Mouse (Mus musculus) midbrain, embryonic 10.5 days (tissue): ENCODE data around the gene Tm9sf1. TPM values are rescaled to one million over a fixed set of nuclear protein-coding genes. Genes with fewer than 3 reads are reported as not detected.
A peak's percentile ranks its signal among the peaks of the same experiment; 100 is the strongest.

Experiments used
- DNase-seq: peaks from one replicate; pipeline ENCODE4 v3.0.0-alpha.2; 2017; ENCODE audit warnings: low spot score
- H3K27ac ChIP-seq: fragments of 300-500 bp; sonication (generic); replicated peaks from 2 replicates; pipeline ENCODE4 v1.5.1; 2016; ENCODE audit warnings: mild to moderate bottlenecking
- H3K27me3 ChIP-seq: fragments of 300-500 bp; sonication (generic); 2 replicates; pipeline ENCODE4 v1.6.1; 2016; ENCODE audit warnings: low read depth, mild to moderate bottlenecking; ENCODE audit not compliant: poor library complexity, severe bottlenecking
- H3K36me3 ChIP-seq: fragments of 300-500 bp; sonication (generic); 2 replicates; pipeline ENCODE4 v1.6.1; 2016; ENCODE audit warnings: mild to moderate bottlenecking, moderate library complexity
- H3K4me1 ChIP-seq: fragments of 300-500 bp; sonication (generic); 2 replicates; pipeline ENCODE4 v1.6.1; 2016
- H3K4me3 ChIP-seq: fragments of 300-500 bp; sonication (generic); 2 replicates; pipeline ENCODE4 v1.5.1; 2016; ENCODE audit warnings: mild to moderate bottlenecking, moderate library complexity
- H3K9me3 ChIP-seq: fragments of 300-500 bp; sonication (generic); replicated peaks from 2 replicates; pipeline ENCODE4 v1.6.1; 2016; ENCODE audit warnings: mild to moderate bottlenecking
- WGBS: fragments of 180-500 bp; shearing (Covaris S2); methylation state at CpG from one replicate; pipeline ENCODE4 v1.1.7; 2016; 5-methylcytosine and 5-hydroxymethylcytosine counted together
- polyA plus RNA-seq: library from polyadenylated mRNA; unstranded; fragments of >200 nt; fragmentation: Nextera tagmentation; extraction: Ambion mirVana; gene quantifications from 2 replicates; pipeline ENCODE4 v1.2.1, GENCODE M21; 2016

Gene Tm9sf1
- 74.7 and 77.1 TPM in 2 replicates for polyA plus RNA-seq

GRCm38 (mm10) chr14:55643060-55643907 lies at the start of gene Tm9sf1:
Tm9sf1 (minus strand) TSS chr14:55643806.
- Histone ChIP-seq H3K27ac (peak within 1 kb of the TSS; percentile 96), H3K4me1 (peaks cover 28% of the 10 kb centered on the region), H3K27me3 (no peaks in the 10 kb centered on the region), H3K36me3 (peaks cover 54% of the 10 kb centered on the region), H3K9me3 (no peaks in the 10 kb centered on the region), H3K4me3 (peak within 1 kb of the TSS; percentile 98)
- WGBS, result under 1% methylated on average over 89 of the region's 89 CpGs
- DNase-seq, result peak; percentile 89

GRCm38 (mm10) chr14:55689433-55689832 lies 45.8 kb upstream of the Tm9sf1 start:
- no peaks in the 10 kb centered on the region for H3K9me3 ChIP-seq
- H3K27me3 ChIP-seq, result no peaks in the 10 kb centered on the region
- H3K36me3 ChIP-seq, result no peaks in the 10 kb centered on the region
- no peaks in the 10 kb centered on the region for H3K4me1 ChIP-seq
- H3K4me3 ChIP-seq, result no peak overlapping the region
- 86% methylated on average over 10 of the region's 10 CpGs for WGBS
- H3K27ac ChIP-seq, result no peak overlapping the region
- DNase-seq, result no peak

- Histone ChIP-seq H3K9me3 (no peaks in the 10 kb centered on the region), H3K36me3 (peaks cover 34% of the 10 kb centered on the region), H3K27me3 (no peaks in the 10 kb centered on the region), H3K27ac (peak overlapping the region; percentile 93), H3K4me3 (peak overlapping the region; percentile 91), H3K4me1 (peaks cover 16% of the 10 kb centered on the region)
- 15% methylated on average over 3 of the region's 3 CpGs for WGBS
- DNase-seq, result no peak
These were observed 38.5 kb upstream of the Tm9sf1 start for GRCm38 (mm10) chr14:55682118-55682493.

- peaks cover 16% of the 10 kb centered on the region for H3K4me1 ChIP-seq
- H3K4me3 ChIP-seq, result peak within 1 kb of the TSS; percentile 91
- peak within 1 kb of the TSS; percentile 93 for H3K27ac ChIP-seq
- no peaks in the 10 kb centered on the region for H3K27me3 ChIP-seq
- under 1% methylated on average over 66 of the region's 66 CpGs for WGBS
- H3K9me3 ChIP-seq, result no peaks in the 10 kb centered on the region
- peaks cover 41% of the 10 kb centered on the region for H3K36me3 ChIP-seq
- DNase-seq, result peak; percentile 94
These were observed 37.8 kb upstream of the Tm9sf1 start, which contains the start of gene Tinf2 for GRCm38 (mm10) chr14:55681160-55682117. Tinf2 (minus strand) TSS chr14:55681820.

GRCm38 (mm10) chr14:55677615-55678014 lies 34.0 kb upstream of the Tm9sf1 start:
- no peaks in the 10 kb centered on the region for H3K9me3 ChIP-seq
- H3K4me1 ChIP-seq, result peaks cover 24% of the 10 kb centered on the region
- WGBS, result 84% methylated on average over 4 of the region's 4 CpGs
- no peak overlapping the region for H3K27ac ChIP-seq
- H3K4me3 ChIP-seq, result no peak overlapping the region
- H3K27me3 ChIP-seq, result no peaks in the 10 kb centered on the region
- H3K36me3 ChIP-seq, result peaks cover 56% of the 10 kb centered on the region
- no peak for DNase-seq

GRCm38 (mm10) chr14:55672741-55673060 lies 29.1 kb upstream of the Tm9sf1 start:
- peak overlapping the region; percentile 96 for H3K27ac ChIP-seq

GRCm38 (mm10) chr14:55671833-55672740 lies 28.5 kb upstream of the Tm9sf1 start, which contains the start of the genes Gmpr2 and Nedd8:
Gmpr2 (plus strand) TSS chr14:55671941.
Nedd8 (minus strand) TSS chr14:55672124.
- no peaks in the 10 kb centered on the region for H3K27me3 ChIP-seq
- H3K36me3 ChIP-seq, result peaks cover 39% of the 10 kb centered on the region
- peak within 1 kb of the TSS; percentile 82 for H3K4me3 ChIP-seq
- H3K27ac ChIP-seq, result peak within 1 kb of the TSS; percentile 96
- peaks cover 28% of the 10 kb centered on the region for H3K4me1 ChIP-seq
- peak; percentile 92 for DNase-seq
- under 1% methylated on average over 38 of the region's 38 CpGs for WGBS
- H3K9me3 ChIP-seq, result no peaks in the 10 kb centered on the region

More at GRCm38 (mm10) chr14:55672741-55673060, 29.1 kb upstream of the Tm9sf1 start:
- peaks cover 45% of the 10 kb centered on the region for H3K36me3 ChIP-seq
- WGBS, result 82% methylated on average over 7 of the region's 7 CpGs
- no peaks in the 10 kb centered on the region for H3K27me3 ChIP-seq
- no peak for DNase-seq
- H3K9me3 ChIP-seq, result no peaks in the 10 kb centered on the region
- peak overlapping the region; percentile 82 for H3K4me3 ChIP-seq
- H3K4me1 ChIP-seq, result peaks cover 28% of the 10 kb centered on the region

GRCm38 (mm10) chr14:55671486-55671832 lies 27.9 kb upstream of the Tm9sf1 start:
- DNase-seq, result no peak
- Histone ChIP-seq H3K4me3 (peak overlapping the region; percentile 82), H3K4me1 (peaks cover 28% of the 10 kb centered on the region), H3K9me3 (no peaks in the 10 kb centered on the region), H3K36me3 (peaks cover 38% of the 10 kb centered on the region), H3K27ac (peak overlapping the region; percentile 96), H3K27me3 (no peaks in the 10 kb centered on the region)
- under 1% methylated on average over 12 of the region's 12 CpGs for WGBS

- WGBS, result 42% methylated on average over 2 of the region's 2 CpGs
- no peak for DNase-seq
- Histone ChIP-seq H3K27me3 (no peaks in the 10 kb centered on the region), H3K36me3 (peaks cover 52% of the 10 kb centered on the region), H3K9me3 (no peaks in the 10 kb centered on the region), H3K4me1 (peaks cover 16% of the 10 kb centered on the region), H3K27ac (peak overlapping the region; percentile 89; the same call in 1 of the 2 replicates), H3K4me3 (peak overlapping the region; percentile 80)
These were observed 17.0 kb upstream of the Tm9sf1 start for GRCm38 (mm10) chr14:55660636-55661035.

- H3K4me3 ChIP-seq, result peak within 1 kb of the TSS; percentile 80
- no peaks in the 10 kb centered on the region for H3K27me3 ChIP-seq
- peak within 1 kb of the TSS; percentile 89 for H3K27ac ChIP-seq
- under 1% methylated on average over 39 of the region's 39 CpGs for WGBS
- no peaks in the 10 kb centered on the region for H3K9me3 ChIP-seq
- peak; percentile 80 for DNase-seq
- peaks cover 16% of the 10 kb centered on the region for H3K4me1 ChIP-seq
- peaks cover 50% of the 10 kb centered on the region for H3K36me3 ChIP-seq
These were observed 16.5 kb upstream of the Tm9sf1 start, which contains the start of gene Mdp1 for GRCm38 (mm10) chr14:55659960-55660573. Mdp1 (minus strand) TSS chr14:55660508.

- Histone ChIP-seq H3K4me1 (peaks cover 16% of the 10 kb centered on the region), H3K4me3 (no peak overlapping the region; the same call in 1 of the 2 replicates), H3K9me3 (no peaks in the 10 kb centered on the region), H3K27ac (no peak overlapping the region), H3K27me3 (no peaks in the 10 kb centered on the region), H3K36me3 (peaks cover 39% of the 10 kb centered on the region)
- DNase-seq, result no peak
- WGBS, result 93% methylated on average over 5 of the region's 5 CpGs
These were observed 14.4 kb upstream of the Tm9sf1 start for GRCm38 (mm10) chr14:55658011-55658410.
